Mouse (Mus musculus) naive thymus-derived CD4-positive, alpha-beta T cell, adult 2 months (primary cell): Measurements from ENCODE around the gene Sgcd.

Source experiments
- DNase-seq: peaks from one replicate; pipeline ENCODE4 v3.0.0-alpha.2; 2011; ENCODE audit warnings: low read depth

The Sgcd gene

GRCm38 (mm10) chr11:47988697-47989533, at the start of gene Sgcd:
Gene Sgcd, minus strand, starts transcription at chr11:47988969.
- no peak for DNase-seq

GRCm38 (mm10) chr11:48038051-48038450, 49.3 kb upstream of the Sgcd start:
- no peak for DNase-seq

- no peak for DNase-seq
Measured at GRCm38 (mm10) chr11:48012836-48013235, 24.1 kb upstream of the Sgcd start.

GRCm38 (mm10) chr11:47988333-47988696, 454 bp downstream of the Sgcd start:
- DNase-seq = no peak

- DNase-seq = no peak
Measured at GRCm38 (mm10) chr11:47987893-47988267, 889 bp downstream of the Sgcd start.

GRCm38 (mm10) chr11:47987251-47987892, 1.4 kb downstream of the Sgcd start:
- no peak for DNase-seq

- no peak for DNase-seq
Measured at GRCm38 (mm10) chr11:47982152-47982551, 6.6 kb downstream of the Sgcd start.

GRCm38 (mm10) chr11:47981108-47981507, 7.7 kb downstream of the Sgcd start:
- no peak for DNase-seq

GRCm38 (mm10) chr11:47953291-47953690, 35.5 kb downstream of the Sgcd start:
- DNase-seq = no peak

GRCm38 (mm10) chr11:47952366-47952765, 36.4 kb downstream of the Sgcd start:
- no peak for DNase-seq

GRCm38 (mm10) chr11:47939795-47940194, 49.0 kb downstream of the Sgcd start:
- no peak for DNase-seq

GRCm38 (mm10) chr11:47917616-47918015, 71.2 kb downstream of the Sgcd start:
- DNase-seq = no peak

GRCm38 (mm10) chr11:47891617-47892172, 97.1 kb downstream of the Sgcd start:
- DNase-seq = no peak

- no peak for DNase-seq
Measured at GRCm38 (mm10) chr11:47890315-47890714, 98.5 kb downstream of the Sgcd start.

GRCm38 (mm10) chr11:47885310-47885709, 103.5 kb downstream of the Sgcd start:
- DNase-seq = no peak

GRCm38 (mm10) chr11:47883545-47883944, 105.2 kb downstream of the Sgcd start:
- no peak for DNase-seq

GRCm38 (mm10) chr11:47876633-47877170, 112.1 kb downstream of the Sgcd start:
- no peak for DNase-seq

GRCm38 (mm10) chr11:47845894-47846293, 142.9 kb downstream of the Sgcd start:
- no peak for DNase-seq

- no peak for DNase-seq
Measured at GRCm38 (mm10) chr11:47833283-47833682, 155.5 kb downstream of the Sgcd start.

GRCm38 (mm10) chr11:47810307-47810706, 178.5 kb downstream of the Sgcd start:
- no peak for DNase-seq

- DNase-seq = no peak
Measured at GRCm38 (mm10) chr11:47804101-47804715, 184.6 kb downstream of the Sgcd start.

GRCm38 (mm10) chr11:47777916-47778226, 210.9 kb downstream of the Sgcd start:
- DNase-seq = no peak
